Mouse (Mus musculus) cerebellum, adult 9-10 months (tissue): ENCODE data around the gene Cyp2u1.

Experiments
- DNase-seq: peaks from one replicate; pipeline ENCODE4 v3.0.0; 2022

Gene Cyp2u1

GRCm38 (mm10) chr3:131251601-131252000 is 51.4 kb downstream of the Cyp2u1 start:
- DNase-seq, result no peak

- DNase-seq, result no peak
Measured at GRCm38 (mm10) chr3:131250978-131251377, 52.0 kb downstream of the Cyp2u1 start.

DNA sequence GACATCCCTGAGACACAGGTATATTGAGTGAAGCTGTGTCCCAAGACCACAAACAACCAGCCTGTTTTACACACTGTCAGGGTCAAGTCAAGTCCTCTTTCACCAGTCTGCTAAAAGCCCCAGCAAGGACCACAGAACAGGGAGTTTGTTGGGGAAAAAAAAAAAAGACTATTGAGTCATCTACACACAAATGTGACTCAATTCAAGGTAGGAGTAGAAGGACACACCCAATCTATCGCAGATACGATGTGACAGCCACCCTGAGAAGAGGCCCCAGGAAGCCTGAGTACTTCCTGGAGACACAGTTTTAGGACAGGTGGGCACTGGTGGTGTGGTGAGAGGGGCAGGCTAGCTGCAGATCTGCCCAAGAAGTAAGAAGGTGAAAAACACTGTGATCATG is 52.7 kb downstream of the Cyp2u1 start:
- DNase-seq, result no peak

GRCm38 (mm10) chr3:131248444-131248843 is 54.6 kb downstream of the Cyp2u1 start:
- no peak for DNase-seq

GRCm38 (mm10) chr3:131247851-131248250 is 55.2 kb downstream of the Cyp2u1 start:
- DNase-seq, result no peak

DNA sequence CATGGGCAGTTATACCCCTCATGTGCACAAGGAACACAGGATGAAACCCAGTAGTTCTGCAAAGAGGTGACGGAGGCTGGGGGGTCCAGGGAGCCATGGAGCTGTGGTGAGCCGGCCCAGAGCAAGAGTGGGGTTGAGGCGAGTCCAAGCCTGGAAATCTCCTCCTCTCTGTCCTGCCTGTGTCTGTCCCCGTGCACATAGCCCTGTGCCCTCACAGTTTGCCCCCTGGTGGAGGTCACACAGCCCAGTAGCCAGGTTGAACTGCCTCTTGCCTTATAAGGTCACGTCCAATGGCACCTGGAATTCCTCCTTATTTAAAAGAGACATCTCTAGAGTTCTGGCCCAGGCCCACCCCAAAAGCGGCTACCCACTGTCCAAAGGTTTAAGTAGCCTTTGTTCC is 55.6 kb downstream of the Cyp2u1 start:
- DNase-seq, result no peak

DNA sequence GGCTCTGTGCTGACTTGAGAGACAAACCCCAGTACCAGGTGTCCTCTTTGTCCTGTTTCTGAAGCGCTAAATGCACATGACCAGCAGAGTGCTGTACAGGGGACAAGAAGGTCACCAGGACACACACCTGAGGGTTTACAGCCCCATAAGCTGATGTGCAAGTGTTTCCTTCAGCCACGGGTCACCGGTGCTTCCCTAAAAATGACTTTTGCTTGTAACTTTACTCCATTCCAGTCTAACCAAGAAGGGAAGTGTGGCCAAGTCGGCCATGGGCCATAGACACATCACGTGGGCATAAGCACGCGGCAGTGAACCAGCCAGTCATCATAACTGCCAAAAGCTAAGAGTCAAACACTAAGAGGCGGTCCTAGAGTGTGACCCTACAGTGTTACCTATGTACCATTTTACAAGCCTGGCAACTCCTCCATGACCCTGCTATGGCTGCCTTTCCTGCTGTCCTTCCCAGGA is 56.4 kb downstream of the Cyp2u1 start:
- DNase-seq, result no peak

DNA sequence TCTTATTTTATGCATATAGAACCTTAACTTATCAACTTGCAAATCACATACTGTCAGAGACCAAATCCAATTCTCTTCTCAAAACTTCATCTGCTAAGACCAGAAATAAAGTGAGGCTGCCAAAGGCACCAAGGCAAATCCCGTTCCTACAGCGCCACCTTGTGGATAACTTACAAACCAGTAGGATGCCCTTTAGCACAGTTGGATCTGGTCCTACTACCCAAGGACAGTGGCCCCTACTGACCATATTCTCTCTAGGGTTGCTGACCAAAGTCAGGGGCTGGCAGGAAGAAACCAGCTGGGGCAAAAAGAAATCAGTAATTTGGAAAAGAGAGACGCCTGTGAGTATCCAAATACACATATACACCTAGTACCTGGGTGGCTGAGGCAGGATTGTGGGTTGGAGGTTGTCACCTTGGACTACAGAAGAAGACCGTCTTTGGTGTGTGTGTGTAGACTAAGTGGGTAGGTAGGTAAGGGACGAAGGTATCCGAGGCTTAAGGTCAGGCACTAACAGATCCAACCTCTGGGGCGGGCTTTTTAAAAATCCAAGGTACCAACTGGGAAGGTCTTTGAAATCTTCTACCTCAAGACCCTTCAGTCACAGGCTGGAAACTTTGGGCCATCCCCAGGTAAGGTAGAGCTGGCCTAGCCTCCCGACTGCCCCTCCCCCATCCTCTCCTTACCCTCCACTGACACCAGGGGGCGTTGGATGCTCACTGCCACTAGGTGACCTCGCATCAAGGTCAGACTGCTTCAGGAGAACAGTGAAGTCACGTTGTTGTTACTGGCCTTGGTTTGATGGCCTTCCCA is 57.1 kb downstream of the Cyp2u1 start:
- peak; percentile 48 for DNase-seq
